Mouse (Mus musculus) erythroblast, embryonic 14.5 days (primary cell): ENCODE data around the gene Skap1. TPM values are rescaled to one million over a fixed set of nuclear protein-coding genes. Genes with fewer than 3 reads are reported as not detected.

ENCODE experiments used
- H3K27me3 ChIP-seq: 2 replicates; pipeline ENCODE4 v1.6.1; 2012; ENCODE audit warnings: inconsistent platforms; ENCODE audit not compliant: control insufficient read depth
- H3K36me3 ChIP-seq: 2 replicates; pipeline ENCODE4 v1.6.1; 2012; ENCODE audit warnings: mild to moderate bottlenecking, inconsistent platforms; ENCODE audit not compliant: control insufficient read depth
- H3K4me1 ChIP-seq: 2 replicates; pipeline ENCODE4 v1.6.1; 2012; ENCODE audit warnings: inconsistent platforms; ENCODE audit not compliant: control insufficient read depth
- H3K4me3 ChIP-seq: replicated peaks from 2 replicates; pipeline ENCODE3; 2012; ENCODE audit warnings: moderate library complexity, mild to moderate bottlenecking, inconsistent platforms
- H3K9me3 ChIP-seq: 2 replicates; pipeline ENCODE4 v1.6.1; 2012; ENCODE audit warnings: low read length, inconsistent platforms, mixed read lengths; ENCODE audit not compliant: control insufficient read depth
- GATA1 ChIP-seq: IDR thresholded peaks from 2 replicates; pipeline ENCODE4 v1.6.1; 2012; ENCODE audit warnings: low read length, inconsistent platforms, mixed read lengths
- TAL1 ChIP-seq: IDR thresholded peaks from 3 replicates; pipeline ENCODE4 v1.6.1; 2012; ENCODE audit warnings: low read length, inconsistent platforms, mixed read lengths
- polyA plus RNA-seq: library from polyadenylated mRNA; stranded (reverse); fragments of >175 nt; gene quantifications from 2 replicates; pipeline ENCODE4 v1.2.3, GENCODE M21; 2012

Gene Skap1
- polyA plus RNA-seq, 1 experiment = not detected

- Histone ChIP-seq H3K36me3 (no peaks in the 10 kb centered on the region), H3K9me3 (no peaks in the 10 kb centered on the region), H3K27me3 (peaks cover 12% of the 10 kb centered on the region), H3K4me3 (no peak overlapping the region), H3K4me1 (no peaks in the 10 kb centered on the region)
- no peak for TF ChIP-seq TAL1
- TF ChIP-seq GATA1 = no peak
Observed at GRCm38 (mm10) chr11:96621167-96621566, 156.8 kb downstream of the Skap1 start.

- H3K27me3 ChIP-seq = peaks cover 12% of the 10 kb centered on the region
- no peaks in the 10 kb centered on the region for H3K4me1 ChIP-seq
- H3K4me3 ChIP-seq = no peak overlapping the region
- no peaks in the 10 kb centered on the region for H3K9me3 ChIP-seq
- H3K36me3 ChIP-seq = no peaks in the 10 kb centered on the region
- no peak for TF ChIP-seq GATA1
- TF ChIP-seq TAL1 = no peak
Observed at GRCm38 (mm10) chr11:96622782-96623181, 158.4 kb downstream of the Skap1 start.

GRCm38 (mm10) chr11:96624436-96624835, 160.0 kb downstream of the Skap1 start:
- no peaks in the 10 kb centered on the region for H3K9me3 ChIP-seq
- H3K4me1 ChIP-seq = no peaks in the 10 kb centered on the region
- TF ChIP-seq GATA1 (no peak), TAL1 (no peak)
- no peak overlapping the region for H3K4me3 ChIP-seq
- H3K27me3 ChIP-seq = peaks cover 8% of the 10 kb centered on the region
- H3K36me3 ChIP-seq = no peaks in the 10 kb centered on the region

GRCm38 (mm10) chr11:96629775-96630174, 165.4 kb downstream of the Skap1 start:
- TF ChIP-seq GATA1 (no peak), TAL1 (no peak)
- H3K4me3 ChIP-seq = no peak overlapping the region
- H3K4me1 ChIP-seq = no peaks in the 10 kb centered on the region

GRCm38 (mm10) chr11:96631521-96631920, 167.1 kb downstream of the Skap1 start:
- TF ChIP-seq GATA1 (no peak), TAL1 (no peak)
- Histone ChIP-seq H3K4me3 (no peak overlapping the region), H3K9me3 (no peaks in the 10 kb centered on the region), H3K36me3 (no peaks in the 10 kb centered on the region), H3K4me1 (no peaks in the 10 kb centered on the region), H3K27me3 (no peaks in the 10 kb centered on the region)

More at GRCm38 (mm10) chr11:96629775-96630174, 165.4 kb downstream of the Skap1 start:
- Histone ChIP-seq H3K9me3 (no peaks in the 10 kb centered on the region), H3K36me3 (no peaks in the 10 kb centered on the region), H3K27me3 (no peaks in the 10 kb centered on the region)

- no peaks in the 10 kb centered on the region for H3K27me3 ChIP-seq
- H3K4me3 ChIP-seq = no peak overlapping the region
- no peaks in the 10 kb centered on the region for H3K4me1 ChIP-seq
- H3K36me3 ChIP-seq = no peaks in the 10 kb centered on the region
- H3K9me3 ChIP-seq = no peaks in the 10 kb centered on the region
- TF ChIP-seq TAL1 (no peak), GATA1 (no peak)
Observed at GRCm38 (mm10) chr11:96637927-96638326, 173.5 kb downstream of the Skap1 start.

- no peak for TF ChIP-seq GATA1
- TF ChIP-seq TAL1 = no peak
- Histone ChIP-seq H3K9me3 (no peaks in the 10 kb centered on the region), H3K4me1 (no peaks in the 10 kb centered on the region), H3K4me3 (no peak overlapping the region), H3K27me3 (no peaks in the 10 kb centered on the region), H3K36me3 (no peaks in the 10 kb centered on the region)
Observed at GRCm38 (mm10) chr11:96639805-96640204, 175.4 kb downstream of the Skap1 start.

GRCm38 (mm10) chr11:96642173-96643140, 178.1 kb downstream of the Skap1 start:
- no peak overlapping the region for H3K4me3 ChIP-seq
- H3K4me1 ChIP-seq = no peaks in the 10 kb centered on the region
- H3K27me3 ChIP-seq = no peaks in the 10 kb centered on the region
- no peaks in the 10 kb centered on the region for H3K9me3 ChIP-seq
- no peak for TF ChIP-seq GATA1
- TF ChIP-seq TAL1 = no peak
- no peaks in the 10 kb centered on the region for H3K36me3 ChIP-seq

GRCm38 (mm10) chr11:96644969-96645368, 180.6 kb downstream of the Skap1 start:
- H3K4me3 ChIP-seq = no peak overlapping the region
- TF ChIP-seq GATA1 (no peak), TAL1 (no peak)
- H3K36me3 ChIP-seq = no peaks in the 10 kb centered on the region
- no peaks in the 10 kb centered on the region for H3K4me1 ChIP-seq
- no peaks in the 10 kb centered on the region for H3K9me3 ChIP-seq
- no peaks in the 10 kb centered on the region for H3K27me3 ChIP-seq
